8 mouse cellular contexts compared by ENCODE assay signal in genomic region chr15:77761561-77762380, GRCm38 (mm10). TPM values are rescaled to one million over a fixed set of nuclear protein-coding genes. Genes with fewer than 3 reads are reported as not detected.
DNase-seq lines count a peak whose midpoint lies in the region; ATAC-seq and TF ChIP-seq lines count a peak whose summit lies in the region.

No protein-coding gene starts in this region.

- no peaks in the 10 kb centered on the region for H3K4me1 ChIP-seq in forebrain, postnatal 0 days (ENCODE audit: insufficient read depth)
- no peaks in the 10 kb centered on the region for H3K4me1 ChIP-seq in forebrain, embryonic 16.5 days (replicated peaks; ENCODE audit: control insufficient read depth, insufficient read depth, low read length)
- no peaks in the 10 kb centered on the region for H3K4me1 ChIP-seq in cortical plate, adult 2 months (ENCODE audit: control insufficient read depth, insufficient read depth, low read length)
- peaks cover 3% of the 10 kb centered on the region; the same call in 1 of the 2 replicates for H3K4me1 ChIP-seq in limb, embryonic 10.5 days

- peak; percentile 73 for TF ChIP-seq CTCF in forebrain, postnatal 0 days (IDR thresholded peaks at IDR 0.05; ENCODE audit: low read depth)
- TF ChIP-seq CTCF in cortical plate, adult 2 months (IDR thresholded peaks at IDR 0.05; ENCODE audit: extremely low read depth, insufficient read depth, low read length) = peak; percentile 71

- no peaks in the 10 kb centered on the region for H3K27me3 ChIP-seq in forebrain, postnatal 0 days (ENCODE audit: insufficient read depth, low read length)
- no peaks in the 10 kb centered on the region for H3K27me3 ChIP-seq in forebrain, embryonic 16.5 days (replicated peaks; ENCODE audit: control insufficient read depth, insufficient read depth, low read length)
- no peaks in the 10 kb centered on the region for H3K27me3 ChIP-seq in limb, embryonic 10.5 days (ENCODE audit: low read depth, poor library complexity, severe bottlenecking)

- no peak overlapping the region for H3K4me2 ChIP-seq in forebrain, postnatal 0 days (ENCODE audit: low read depth)
- no peak overlapping the region for H3K4me2 ChIP-seq in forebrain, embryonic 16.5 days (ENCODE audit: low read length)

- DNase-seq in forebrain, postnatal 0 days = peak; percentile 45
- DNase-seq in right cerebral cortex, postnatal 14 days = peak; percentile 60
- no peak for DNase-seq in right cerebral cortex, adult 2 months (ENCODE audit: low spot score in 2 of 2)
- peak; percentile 58 for DNase-seq in limb, embryonic 10.5 days (ENCODE audit: low spot score)
- peak; percentile 63 for DNase-seq in retina, embryonic 14.5 days (ENCODE audit: low spot score)
- no peak for DNase-seq in left cerebral cortex, adult 8-10 months (ENCODE audit: low spot score in 2 of 2)

- no peak overlapping the region for H3K27ac ChIP-seq in forebrain, postnatal 0 days (ENCODE audit: low read depth, low read length)
- no peak overlapping the region for H3K27ac ChIP-seq in forebrain, embryonic 16.5 days (ENCODE audit: low read length)
- no peak overlapping the region for H3K27ac ChIP-seq in cortical plate, adult 2 months (ENCODE audit: insufficient read depth, low read length)
- no peak overlapping the region for H3K27ac ChIP-seq in limb, embryonic 10.5 days

- no peak for TF ChIP-seq POLR2A in cortical plate, adult 2 months (IDR thresholded peaks at IDR 0.05; ENCODE audit: extremely low read depth, insufficient read depth, low read length)

- WGBS in forebrain, postnatal 0 days = 68% methylated on average over 22 of the region's 22 CpGs
- 73% methylated on average over 22 of the region's 22 CpGs for WGBS in forebrain, embryonic 16.5 days
- WGBS in limb, embryonic 10.5 days = 82% methylated on average over 22 of the region's 22 CpGs

- no peak overlapping the region for H3K4me3 ChIP-seq in forebrain, postnatal 0 days (ENCODE audit: low read depth, low read length)
- no peak overlapping the region for H3K4me3 ChIP-seq in forebrain, embryonic 16.5 days (replicated peaks; ENCODE audit: low read length)
- no peak overlapping the region for H3K4me3 ChIP-seq in cortical plate, adult 2 months (ENCODE audit: insufficient read depth, low read length)
- H3K4me3 ChIP-seq in limb, embryonic 10.5 days = no peak overlapping the region

- peak; percentile 65; the same call in 1 of the 2 replicates for ATAC-seq in forebrain, postnatal 0 days
- no peak for ATAC-seq in forebrain, embryonic 16.5 days

- H3K9me3 ChIP-seq in forebrain, postnatal 0 days (ENCODE audit: low read length) = no peaks in the 10 kb centered on the region
- H3K9me3 ChIP-seq in forebrain, embryonic 16.5 days (ENCODE audit: control insufficient read depth, low read length) = no peaks in the 10 kb centered on the region
- no peaks in the 10 kb centered on the region for H3K9me3 ChIP-seq in limb, embryonic 10.5 days (replicated peaks)

- no peak overlapping the region for H3K9ac ChIP-seq in forebrain, postnatal 0 days
- no peak overlapping the region for H3K9ac ChIP-seq in forebrain, embryonic 16.5 days (replicated peaks; ENCODE audit: low read depth, low read length)

- peaks cover 61% of the 10 kb centered on the region for H3K36me3 ChIP-seq in forebrain, postnatal 0 days (ENCODE audit: insufficient read depth)
- H3K36me3 ChIP-seq in forebrain, embryonic 16.5 days (ENCODE audit: control insufficient read depth, insufficient read depth) = peaks cover 24% of the 10 kb centered on the region
- peaks cover 76% of the 10 kb centered on the region for H3K36me3 ChIP-seq in limb, embryonic 10.5 days

RNA-seq across cellular contexts. Expression of gene Apol8, which starts 5.0 kb away (rescaled TPM):
- 0.08 and 2.0 TPM in 2 replicates for total RNA-seq in forebrain, postnatal 0 days (2014; rRNA removed)
- 0.36 and 0.44 TPM in 2 replicates for polyA plus RNA-seq in forebrain, postnatal 0 days (2015; fragmentation: Nextera tagmentation; extraction: Ambion mirVana)
- polyA plus RNA-seq in forebrain, embryonic 16.5 days (2015; fragmentation: Nextera tagmentation; extraction: Ambion mirVana) = 0.22 TPM in 1 of 2 replicates, not detected in the other
- 4.8 and 6.2 TPM in 2 replicates for polyA plus RNA-seq in cortical plate, adult 2 months (2012; rRNA removed)
- polyA plus RNA-seq in limb, embryonic 10.5 days (2016; fragmentation: Nextera tagmentation; extraction: Ambion mirVana) = 0.20 TPM in 1 of 2 replicates, not detected in the other
- 1 to 10 TPM; 6.6 to 8.0 (median 7.3) TPM for total RNA-seq in left cerebral cortex, adult 8-10 months (2022)

RNA-seq across cellular contexts. Expression of gene Apol9b, which starts 32.9 kb away (rescaled TPM):
- not detected in 2 replicates for total RNA-seq in forebrain, postnatal 0 days (2014; rRNA removed)
- 0.16 TPM in 1 of 2 replicates, not detected in the other for polyA plus RNA-seq in forebrain, postnatal 0 days (2015; fragmentation: Nextera tagmentation; extraction: Ambion mirVana)
- polyA plus RNA-seq in forebrain, embryonic 16.5 days (2015; fragmentation: Nextera tagmentation; extraction: Ambion mirVana) = not detected in 2 replicates
- 0.62 and 0.69 TPM in 2 replicates for polyA plus RNA-seq in cortical plate, adult 2 months (2012; rRNA removed)
- polyA plus RNA-seq in limb, embryonic 10.5 days (2016; fragmentation: Nextera tagmentation; extraction: Ambion mirVana) = not detected in 2 replicates
- total RNA-seq in left cerebral cortex, adult 8-10 months (2022) = not detected

Comparison
In these comparisons a context has a peak if more than half of its experiments do, and no peak if none do; other contexts are left out.
1. DNase-seq: peak in forebrain, postnatal 0 days (single experiment), right cerebral cortex, postnatal 14 days (single experiment), limb, embryonic 10.5 days (single experiment) and retina, embryonic 14.5 days (single experiment); none in right cerebral cortex, adult 2 months (0 of 2) and left cerebral cortex, adult 8-10 months (0 of 2).